Mouse (Mus musculus): Measurements from ENCODE around the gene Myo9a.
A peak's percentile ranks its signal among the peaks of the same experiment; 100 is the strongest.

The Myo9a gene

DNA sequence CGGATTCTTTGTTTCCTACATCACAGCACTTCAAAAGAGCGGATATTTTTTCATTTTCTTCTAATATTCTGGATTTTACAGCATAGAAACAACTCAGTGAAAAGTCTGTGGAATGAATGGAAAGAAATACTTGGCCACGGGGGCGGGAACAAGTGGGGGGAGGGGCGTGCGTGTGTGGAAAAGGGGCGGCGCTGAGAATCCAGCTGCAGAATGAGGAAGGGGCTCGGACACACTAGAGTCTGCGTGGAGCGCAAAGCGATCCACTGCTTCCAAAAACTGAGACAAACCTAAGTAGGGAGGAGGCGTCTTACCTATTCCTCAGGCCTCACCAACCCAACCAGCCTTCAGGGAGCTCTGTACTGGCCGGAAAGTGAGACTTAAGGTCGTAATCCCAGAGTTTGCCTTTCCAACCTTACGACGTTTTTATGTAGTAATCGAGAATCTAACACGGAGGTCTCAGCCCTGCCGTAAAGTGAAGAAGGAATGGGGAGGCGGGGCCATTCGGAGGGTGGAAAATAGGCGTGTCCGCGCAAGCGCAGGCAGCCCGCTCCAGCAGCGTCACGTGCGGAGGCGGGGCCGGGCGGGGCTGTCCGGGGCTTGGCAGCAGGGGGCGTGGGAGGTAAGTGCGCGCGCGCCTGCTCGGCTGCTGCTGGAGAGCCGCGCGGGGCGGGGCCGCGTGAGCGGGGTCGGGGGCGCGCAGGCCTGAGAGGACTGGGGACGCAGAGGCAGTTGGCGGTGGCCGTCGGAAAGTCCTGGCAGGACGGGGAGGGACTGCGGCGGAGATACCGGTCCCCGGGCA, at the start of gene Myo9a, which contains the start of gene Senp8:
Gene Myo9a, plus strand, starts transcription at position 630 of the 799 bp plus-strand sequence.
Gene Senp8, minus strand, starts transcription at position 444 of the 799 bp plus-strand sequence.
- Histone ChIP-seq H3K36me3 (ENCODE audit: insufficient read depth, low read length) (no peaks in the 10 kb centered on the region), H3K4me3 (replicated peaks; ENCODE audit: low read length) (peak within 1 kb of the TSS; percentile 95), H3K9me3 (ENCODE audit: low read length) (no peaks in the 10 kb centered on the region), H3K27me3 (ENCODE audit: insufficient read depth, low read length) (no peaks in the 10 kb centered on the region), H3K4me1 (replicated peaks; ENCODE audit: low read depth, low read length) (peaks cover 26% of the 10 kb centered on the region)
- TF ChIP-seq POU5F1 (IDR thresholded peaks at IDR 0.05; ENCODE audit: borderline replicate concordance, low read length) = no peak
- no peak for TF ChIP-seq NANOG (IDR thresholded peaks at IDR 0.05; ENCODE audit: borderline replicate concordance, low read length)
- TF ChIP-seq CTCF (conservative IDR thresholded peaks at IDR 0.05; ENCODE audit: low read length) = no peak

DNA sequence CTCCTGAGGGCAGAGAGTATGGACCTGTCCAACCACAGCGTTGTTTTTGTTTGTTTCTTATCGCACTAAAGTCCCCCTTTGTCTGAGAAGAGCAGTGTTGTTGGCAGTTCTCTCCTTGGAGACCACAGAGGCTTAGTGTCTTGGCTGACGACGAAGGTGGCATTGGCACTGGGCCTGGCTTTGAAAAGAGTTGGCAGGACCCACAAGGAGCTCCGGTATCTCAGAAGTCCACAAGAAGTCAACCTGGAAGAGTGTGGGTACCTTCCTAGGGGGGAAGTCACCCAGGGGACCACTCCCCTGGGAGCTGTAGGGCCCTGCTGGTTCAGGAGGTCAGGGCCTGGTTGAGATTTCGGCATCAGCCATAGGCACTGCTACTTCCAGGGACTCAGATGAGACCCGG, 49.6 kb upstream of the Myo9a start:
- TF ChIP-seq NANOG (IDR thresholded peaks at IDR 0.05; ENCODE audit: borderline replicate concordance, low read length) = no peak
- no peak for TF ChIP-seq POU5F1 (IDR thresholded peaks at IDR 0.05; ENCODE audit: borderline replicate concordance, low read length)
- no peak for TF ChIP-seq CTCF (conservative IDR thresholded peaks at IDR 0.05; ENCODE audit: low read length)
- Histone ChIP-seq H3K27me3 (ENCODE audit: insufficient read depth, low read length) (no peaks in the 10 kb centered on the region; the same call in 1 of the 2 replicates), H3K36me3 (ENCODE audit: insufficient read depth, low read length) (no peaks in the 10 kb centered on the region), H3K9me3 (ENCODE audit: low read length) (no peaks in the 10 kb centered on the region), H3K4me1 (replicated peaks; ENCODE audit: low read depth, low read length) (peaks cover 7% of the 10 kb centered on the region), H3K4me3 (replicated peaks; ENCODE audit: low read length) (no peak overlapping the region)

DNA sequence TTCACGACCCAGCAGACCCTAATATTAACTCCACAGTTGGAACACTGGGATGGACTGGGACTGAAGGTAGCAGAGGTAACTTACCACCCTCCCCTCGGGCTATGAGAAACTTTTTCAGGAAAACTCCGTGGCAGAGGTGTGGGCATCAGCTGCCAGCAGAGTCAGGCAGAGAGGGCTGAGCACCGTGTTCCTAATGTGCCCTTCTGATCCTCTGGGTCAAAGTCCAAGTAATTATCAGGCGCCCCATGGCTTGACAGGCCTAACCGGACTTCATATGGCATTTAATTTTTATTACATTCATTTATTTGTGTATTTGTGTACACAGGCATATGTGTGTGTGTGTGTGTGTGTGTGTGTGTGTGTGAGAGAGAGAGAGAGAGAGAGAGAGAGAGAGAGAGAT, 47.6 kb upstream of the Myo9a start:
- H3K4me3 ChIP-seq (replicated peaks; ENCODE audit: low read length) = no peak overlapping the region
- no peaks in the 10 kb centered on the region; the same call in 1 of the 2 replicates for H3K27me3 ChIP-seq (ENCODE audit: insufficient read depth, low read length)
- peaks cover 26% of the 10 kb centered on the region for H3K4me1 ChIP-seq (replicated peaks; ENCODE audit: low read depth, low read length)
- no peaks in the 10 kb centered on the region for H3K9me3 ChIP-seq (ENCODE audit: low read length)
- H3K36me3 ChIP-seq (ENCODE audit: insufficient read depth, low read length) = no peaks in the 10 kb centered on the region
- TF ChIP-seq POU5F1 (IDR thresholded peaks at IDR 0.05; ENCODE audit: borderline replicate concordance, low read length) (no peak), NANOG (IDR thresholded peaks at IDR 0.05; ENCODE audit: borderline replicate concordance, low read length) (no peak), CTCF (conservative IDR thresholded peaks at IDR 0.05; ENCODE audit: low read length) (no peak)

DNA sequence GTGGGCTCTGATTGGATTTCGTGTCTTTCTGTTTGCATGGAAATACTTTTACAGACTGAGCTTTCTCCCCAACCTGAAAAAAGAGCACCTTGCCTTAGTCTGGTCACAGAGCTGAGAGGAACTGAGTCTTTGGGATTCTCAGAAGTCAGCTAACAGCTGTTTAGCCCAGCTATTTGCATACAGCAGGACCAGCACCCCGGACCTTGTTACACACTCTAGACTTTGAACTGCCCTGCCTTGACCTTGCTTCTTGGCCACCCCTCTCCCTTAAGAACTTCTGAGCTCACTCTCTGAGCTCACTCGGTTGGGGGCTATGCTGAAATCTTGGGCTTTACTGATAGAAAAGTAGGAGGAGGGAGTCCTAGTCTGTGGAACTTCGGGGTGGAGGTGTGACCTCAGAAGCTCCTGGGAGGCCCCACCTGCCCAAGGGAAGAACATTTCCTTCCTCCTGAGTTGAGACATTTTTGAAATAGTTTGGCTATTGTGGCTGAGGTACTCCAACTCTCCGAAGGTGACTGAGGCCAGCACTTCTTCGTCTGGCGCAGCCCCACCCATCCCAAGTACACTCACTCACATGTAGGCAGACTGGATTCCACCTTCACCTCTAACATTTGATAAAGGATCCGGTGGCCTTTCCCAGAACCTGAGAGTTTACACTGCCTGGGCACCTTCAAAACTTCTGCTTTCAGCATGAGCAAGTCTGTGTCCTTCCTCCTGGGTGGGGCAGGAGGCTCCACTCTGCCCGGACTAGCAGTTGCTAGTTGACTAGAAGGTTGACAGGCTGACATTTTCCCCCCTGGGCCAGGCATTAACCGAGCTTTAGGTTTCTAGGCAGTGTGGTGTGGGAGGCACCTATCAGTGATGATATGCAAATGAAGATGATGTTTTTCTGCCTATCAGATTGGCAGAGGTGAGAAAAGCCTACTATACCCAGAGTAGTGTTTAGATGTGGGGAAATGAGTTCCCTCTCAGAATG, 43.6 kb upstream of the Myo9a start:
- TF ChIP-seq POU5F1 (IDR thresholded peaks at IDR 0.05; ENCODE audit: borderline replicate concordance, low read length) (no peak), NANOG (IDR thresholded peaks at IDR 0.05; ENCODE audit: borderline replicate concordance, low read length) (no peak), CTCF (conservative IDR thresholded peaks at IDR 0.05; ENCODE audit: low read length) (no peak)
- Histone ChIP-seq H3K4me1 (replicated peaks; ENCODE audit: low read depth, low read length) (peaks cover 32% of the 10 kb centered on the region), H3K36me3 (ENCODE audit: insufficient read depth, low read length) (no peaks in the 10 kb centered on the region), H3K9me3 (ENCODE audit: low read length) (no peaks in the 10 kb centered on the region), H3K4me3 (replicated peaks; ENCODE audit: low read length) (peak overlapping the region; percentile 13; the same call in 1 of the 2 replicates), H3K27me3 (ENCODE audit: insufficient read depth, low read length) (no peaks in the 10 kb centered on the region)

DNA sequence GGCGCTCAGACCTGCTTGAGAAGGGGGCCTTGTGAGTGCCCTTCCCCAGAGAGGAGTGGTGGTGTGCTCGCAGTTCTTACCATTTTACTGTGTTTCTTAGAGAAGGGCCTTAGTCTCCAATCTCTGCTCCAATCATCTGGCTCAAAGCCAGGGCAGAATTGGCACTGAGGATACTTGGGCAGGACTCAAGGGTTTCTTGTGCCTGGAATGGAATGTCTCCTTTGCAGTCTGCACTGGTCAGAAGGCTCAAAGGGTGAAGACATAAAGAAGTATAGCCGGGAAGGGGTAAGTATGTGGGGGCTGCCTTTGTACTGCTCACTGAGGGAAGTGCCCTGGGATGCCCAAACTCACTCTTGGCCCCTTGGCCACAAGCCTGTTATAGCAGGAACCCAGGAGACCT, 41.5 kb upstream of the Myo9a start:
- no peaks in the 10 kb centered on the region for H3K36me3 ChIP-seq (ENCODE audit: insufficient read depth, low read length)
- H3K9me3 ChIP-seq (ENCODE audit: low read length) = no peaks in the 10 kb centered on the region
- H3K4me1 ChIP-seq (replicated peaks; ENCODE audit: low read depth, low read length) = peaks cover 32% of the 10 kb centered on the region
- no peak overlapping the region for H3K4me3 ChIP-seq (replicated peaks; ENCODE audit: low read length)
- TF ChIP-seq NANOG (IDR thresholded peaks at IDR 0.05; ENCODE audit: borderline replicate concordance, low read length) (no peak), CTCF (conservative IDR thresholded peaks at IDR 0.05; ENCODE audit: low read length) (no peak), POU5F1 (IDR thresholded peaks at IDR 0.05; ENCODE audit: borderline replicate concordance, low read length) (no peak)
- no peaks in the 10 kb centered on the region for H3K27me3 ChIP-seq (ENCODE audit: insufficient read depth, low read length)

DNA sequence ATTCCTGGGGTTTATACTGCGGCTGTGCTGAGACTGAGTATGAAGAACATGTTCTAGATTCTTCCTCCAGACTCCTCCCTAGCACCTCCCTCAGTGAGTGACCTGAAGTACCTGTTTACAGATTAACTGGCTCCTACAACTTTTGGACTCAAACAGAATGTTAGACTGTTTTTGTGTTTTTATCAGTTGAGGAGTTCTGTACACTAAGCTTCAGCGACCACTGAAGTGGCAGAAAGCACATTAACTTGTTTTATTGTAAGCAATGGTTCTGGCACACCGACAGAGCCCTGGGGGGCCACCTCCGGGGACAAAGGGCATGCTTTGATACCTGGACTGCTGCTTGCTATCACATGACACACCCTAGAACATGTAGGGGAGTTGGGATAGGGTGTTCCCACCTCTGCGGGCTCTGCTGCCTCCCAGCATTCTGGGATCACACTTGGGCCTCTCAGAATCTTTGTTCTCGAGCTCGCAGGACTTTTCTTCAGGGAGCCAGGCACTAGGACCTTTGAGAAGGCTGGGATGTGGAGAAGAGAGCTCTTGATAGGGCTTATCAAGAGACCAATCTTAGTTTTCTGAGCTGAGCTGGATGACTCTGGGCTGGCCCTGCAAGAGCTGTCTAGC, 34.3 kb upstream of the Myo9a start:
- no peak overlapping the region for H3K4me3 ChIP-seq (replicated peaks; ENCODE audit: low read length)
- H3K4me1 ChIP-seq (replicated peaks; ENCODE audit: low read depth, low read length) = peaks cover 9% of the 10 kb centered on the region
- no peak for TF ChIP-seq POU5F1 (IDR thresholded peaks at IDR 0.05; ENCODE audit: borderline replicate concordance, low read length)
- TF ChIP-seq NANOG (IDR thresholded peaks at IDR 0.05; ENCODE audit: borderline replicate concordance, low read length) = no peak
- no peak for TF ChIP-seq CTCF (conservative IDR thresholded peaks at IDR 0.05; ENCODE audit: low read length)
- H3K36me3 ChIP-seq (ENCODE audit: insufficient read depth, low read length) = no peaks in the 10 kb centered on the region
- H3K27me3 ChIP-seq (ENCODE audit: insufficient read depth, low read length) = no peaks in the 10 kb centered on the region
- H3K9me3 ChIP-seq (ENCODE audit: low read length) = no peaks in the 10 kb centered on the region

DNA sequence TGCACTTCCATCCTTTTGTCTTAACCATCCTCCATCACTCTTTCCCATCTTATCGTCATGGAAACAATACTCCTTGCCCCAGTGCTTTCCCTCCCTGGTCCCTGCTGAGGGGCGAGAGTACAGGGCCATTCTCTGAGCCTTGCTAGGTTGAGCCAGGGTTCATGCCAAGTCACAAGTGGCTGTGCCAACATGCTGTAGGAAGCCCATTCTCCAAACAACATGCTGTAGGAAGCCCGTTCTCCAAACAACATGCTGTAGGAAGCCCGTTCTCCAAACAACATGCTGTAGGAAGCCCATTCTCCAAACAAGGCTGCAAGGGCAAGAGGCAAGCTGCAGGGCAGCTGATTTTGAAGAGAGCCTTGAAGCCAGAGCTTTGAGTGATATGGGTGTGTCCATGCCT, 32.5 kb upstream of the Myo9a start:
- Histone ChIP-seq H3K27me3 (ENCODE audit: insufficient read depth, low read length) (peaks cover 7% of the 10 kb centered on the region), H3K36me3 (ENCODE audit: insufficient read depth, low read length) (no peaks in the 10 kb centered on the region), H3K4me3 (replicated peaks; ENCODE audit: low read length) (no peak overlapping the region), H3K9me3 (ENCODE audit: low read length) (no peaks in the 10 kb centered on the region), H3K4me1 (replicated peaks; ENCODE audit: low read depth, low read length) (peaks cover 4% of the 10 kb centered on the region)
- TF ChIP-seq NANOG (IDR thresholded peaks at IDR 0.05; ENCODE audit: borderline replicate concordance, low read length) = no peak
- no peak for TF ChIP-seq POU5F1 (IDR thresholded peaks at IDR 0.05; ENCODE audit: borderline replicate concordance, low read length)
- no peak for TF ChIP-seq CTCF (conservative IDR thresholded peaks at IDR 0.05; ENCODE audit: low read length)

DNA sequence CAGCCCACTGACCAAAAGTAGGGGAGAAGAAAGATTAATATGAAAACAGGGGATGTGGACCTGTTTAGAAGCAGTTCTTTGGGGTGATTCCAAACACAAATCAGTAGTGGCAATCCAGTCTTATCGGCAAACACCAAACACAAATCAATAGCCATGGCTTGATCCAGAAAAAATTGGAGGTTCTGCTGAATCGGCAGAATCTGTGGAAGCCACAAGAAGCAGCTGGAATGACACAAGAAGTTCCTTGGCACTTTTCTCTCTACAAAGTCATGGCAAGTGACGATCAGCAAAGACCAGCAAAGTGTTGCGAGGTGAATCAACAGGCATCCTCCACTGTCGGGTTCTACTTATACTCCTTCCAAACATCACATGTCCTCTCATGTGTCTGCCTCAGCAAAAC, 29.6 kb upstream of the Myo9a start:
- Histone ChIP-seq H3K27me3 (ENCODE audit: insufficient read depth, low read length) (peaks cover 7% of the 10 kb centered on the region), H3K36me3 (ENCODE audit: insufficient read depth, low read length) (no peaks in the 10 kb centered on the region), H3K4me3 (replicated peaks; ENCODE audit: low read length) (no peak overlapping the region), H3K4me1 (replicated peaks; ENCODE audit: low read depth, low read length) (peaks cover 14% of the 10 kb centered on the region), H3K9me3 (ENCODE audit: low read length) (no peaks in the 10 kb centered on the region)
- TF ChIP-seq CTCF (conservative IDR thresholded peaks at IDR 0.05; ENCODE audit: low read length) (no peak), POU5F1 (IDR thresholded peaks at IDR 0.05; ENCODE audit: borderline replicate concordance, low read length) (no peak)

Measured in E14TG2a.4 (cell line).